Mouse (Mus musculus): ENCODE measurements around the gene Glis1. TPM values are rescaled to one million over a fixed set of nuclear protein-coding genes. Genes with fewer than 3 reads are reported as not detected.

The Glis1 gene
- polyA plus RNA-seq, 2 experiments: 9.0 to 10.0 TPM

- Histone ChIP-seq H3K4me3 (replicated peaks; ENCODE audit: low read length) (no peak overlapping the region), H3K27me3 (ENCODE audit: control insufficient read depth, insufficient read depth, low read length) (no peaks in the 10 kb centered on the region), H3K36me3 (ENCODE audit: control insufficient read depth, insufficient read depth, low read length) (no peaks in the 10 kb centered on the region), H3K4me2 (replicated peaks; ENCODE audit: low read depth, low read length, severe bottlenecking) (no peak overlapping the region), H3K9ac (ENCODE audit: low read depth, low read length, severe bottlenecking) (no peak overlapping the region), H3K9me3 (ENCODE audit: control insufficient read depth, low read length) (no peaks in the 10 kb centered on the region), H3K27ac (replicated peaks; ENCODE audit: low read depth, low read length) (no peak overlapping the region), H3K4me1 (ENCODE audit: control insufficient read depth, insufficient read depth, low read length) (peaks cover 19% of the 10 kb centered on the region)
- ATAC-seq (ENCODE audit: low FRiP score, low read depth) (no peak), DNase-seq (ENCODE audit: low spot score) (no peak)
- 66% methylated on average over 14 of the region's 14 CpGs for WGBS
- TF ChIP-seq POLR2A (IDR thresholded peaks at IDR 0.05; ENCODE audit: borderline replicate concordance, extremely low read depth, insufficient read depth, insufficient read length): no peak
Measured at GRCm38 (mm10) chr4:107602787-107603186, 168.4 kb downstream of the Glis1 start.

GRCm38 (mm10) chr4:107603208-107603607 lies 168.8 kb downstream of the Glis1 start:
- WGBS: 72% methylated on average over 7 of the region's 7 CpGs
- Histone ChIP-seq H3K36me3 (ENCODE audit: control insufficient read depth, insufficient read depth, low read length) (no peaks in the 10 kb centered on the region), H3K4me1 (ENCODE audit: control insufficient read depth, insufficient read depth, low read length) (peaks cover 15% of the 10 kb centered on the region), H3K27ac (replicated peaks; ENCODE audit: low read depth, low read length) (no peak overlapping the region), H3K9ac (ENCODE audit: low read depth, low read length, severe bottlenecking) (no peak overlapping the region), H3K4me2 (replicated peaks; ENCODE audit: low read depth, low read length, severe bottlenecking) (no peak overlapping the region), H3K27me3 (ENCODE audit: control insufficient read depth, insufficient read depth, low read length) (no peaks in the 10 kb centered on the region), H3K9me3 (ENCODE audit: control insufficient read depth, low read length) (no peaks in the 10 kb centered on the region), H3K4me3 (replicated peaks; ENCODE audit: low read length) (no peak overlapping the region)
- ATAC-seq (ENCODE audit: low FRiP score, low read depth) (no peak), DNase-seq (ENCODE audit: low spot score) (no peak)
- no peak for TF ChIP-seq POLR2A (IDR thresholded peaks at IDR 0.05; ENCODE audit: borderline replicate concordance, extremely low read depth, insufficient read depth, insufficient read length)

GRCm38 (mm10) chr4:107605964-107606602 lies 171.7 kb downstream of the Glis1 start:
- H3K36me3 ChIP-seq (ENCODE audit: control insufficient read depth, insufficient read depth, low read length): no peaks in the 10 kb centered on the region
- WGBS: 61% methylated on average over 17 of the region's 17 CpGs
- no peak overlapping the region for H3K4me2 ChIP-seq (replicated peaks; ENCODE audit: low read depth, low read length, severe bottlenecking)
- no peak overlapping the region for H3K27ac ChIP-seq (replicated peaks; ENCODE audit: low read depth, low read length)
- H3K27me3 ChIP-seq (ENCODE audit: control insufficient read depth, insufficient read depth, low read length): no peaks in the 10 kb centered on the region
- ATAC-seq (ENCODE audit: low FRiP score, low read depth) (no peak), DNase-seq (ENCODE audit: low spot score) (no peak)
- H3K4me1 ChIP-seq (ENCODE audit: control insufficient read depth, insufficient read depth, low read length): peaks cover 39% of the 10 kb centered on the region
- 0 out of 2 replicates have a peak overlapping the region, but pooled peaks have one; percentile 7 for H3K9ac ChIP-seq (ENCODE audit: low read depth, low read length, severe bottlenecking)
- H3K9me3 ChIP-seq (ENCODE audit: control insufficient read depth, low read length): no peaks in the 10 kb centered on the region
- no peak for TF ChIP-seq POLR2A (IDR thresholded peaks at IDR 0.05; ENCODE audit: borderline replicate concordance, extremely low read depth, insufficient read depth, insufficient read length)
- no peak overlapping the region for H3K4me3 ChIP-seq (replicated peaks; ENCODE audit: low read length)

- no peak for TF ChIP-seq POLR2A (IDR thresholded peaks at IDR 0.05; ENCODE audit: borderline replicate concordance, extremely low read depth, insufficient read depth, insufficient read length)
- ATAC-seq (ENCODE audit: low FRiP score, low read depth): peak; percentile 69
- DNase-seq (ENCODE audit: low spot score): peak; percentile 65
Measured at GRCm38 (mm10) chr4:107609775-107610174, 175.4 kb downstream of the Glis1 start.

GRCm38 (mm10) chr4:107611888-107612650 lies 177.7 kb downstream of the Glis1 start:
- Histone ChIP-seq H3K9me3 (ENCODE audit: control insufficient read depth, low read length) (no peaks in the 10 kb centered on the region), H3K4me1 (ENCODE audit: control insufficient read depth, insufficient read depth, low read length) (peaks cover 32% of the 10 kb centered on the region), H3K36me3 (ENCODE audit: control insufficient read depth, insufficient read depth, low read length) (no peaks in the 10 kb centered on the region), H3K4me3 (replicated peaks; ENCODE audit: low read length) (no peak overlapping the region), H3K27ac (replicated peaks; ENCODE audit: low read depth, low read length) (no peak overlapping the region), H3K27me3 (ENCODE audit: control insufficient read depth, insufficient read depth, low read length) (no peaks in the 10 kb centered on the region), H3K9ac (ENCODE audit: low read depth, low read length, severe bottlenecking) (no peak overlapping the region), H3K4me2 (replicated peaks; ENCODE audit: low read depth, low read length, severe bottlenecking) (no peak overlapping the region)
- DNase-seq (ENCODE audit: low spot score): no peak
- 62% methylated on average over 9 of the region's 9 CpGs for WGBS
- no peak for ATAC-seq (ENCODE audit: low FRiP score, low read depth)
- no peak for TF ChIP-seq POLR2A (IDR thresholded peaks at IDR 0.05; ENCODE audit: borderline replicate concordance, extremely low read depth, insufficient read depth, insufficient read length)

More at GRCm38 (mm10) chr4:107609775-107610174, 175.4 kb downstream of the Glis1 start:
- Histone ChIP-seq H3K9ac (ENCODE audit: low read depth, low read length, severe bottlenecking) (no peak overlapping the region), H3K4me3 (replicated peaks; ENCODE audit: low read length) (no peak overlapping the region), H3K9me3 (ENCODE audit: control insufficient read depth, low read length) (no peaks in the 10 kb centered on the region), H3K36me3 (ENCODE audit: control insufficient read depth, insufficient read depth, low read length) (no peaks in the 10 kb centered on the region), H3K4me1 (ENCODE audit: control insufficient read depth, insufficient read depth, low read length) (peaks cover 40% of the 10 kb centered on the region), H3K27ac (replicated peaks; ENCODE audit: low read depth, low read length) (peak overlapping the region; percentile 45), H3K27me3 (ENCODE audit: control insufficient read depth, insufficient read depth, low read length) (no peaks in the 10 kb centered on the region), H3K4me2 (replicated peaks; ENCODE audit: low read depth, low read length, severe bottlenecking) (no peak overlapping the region)
- WGBS: 17% methylated on average over 8 of the region's 8 CpGs
